Mouse (Mus musculus): Measurements from ENCODE around the gene Commd6. TPM values are rescaled to one million over a fixed set of nuclear protein-coding genes. Genes with fewer than 3 reads are reported as not detected.
"Not testable (repeated sequence)": the region's sequence is repeated elsewhere in the genome, so short reads cannot be mapped to it uniquely, and the experiment has no call there.

Gene Commd6
- polyA plus RNA-seq, 2 experiments from 2014 or later: 139 to 152 TPM

DNA sequence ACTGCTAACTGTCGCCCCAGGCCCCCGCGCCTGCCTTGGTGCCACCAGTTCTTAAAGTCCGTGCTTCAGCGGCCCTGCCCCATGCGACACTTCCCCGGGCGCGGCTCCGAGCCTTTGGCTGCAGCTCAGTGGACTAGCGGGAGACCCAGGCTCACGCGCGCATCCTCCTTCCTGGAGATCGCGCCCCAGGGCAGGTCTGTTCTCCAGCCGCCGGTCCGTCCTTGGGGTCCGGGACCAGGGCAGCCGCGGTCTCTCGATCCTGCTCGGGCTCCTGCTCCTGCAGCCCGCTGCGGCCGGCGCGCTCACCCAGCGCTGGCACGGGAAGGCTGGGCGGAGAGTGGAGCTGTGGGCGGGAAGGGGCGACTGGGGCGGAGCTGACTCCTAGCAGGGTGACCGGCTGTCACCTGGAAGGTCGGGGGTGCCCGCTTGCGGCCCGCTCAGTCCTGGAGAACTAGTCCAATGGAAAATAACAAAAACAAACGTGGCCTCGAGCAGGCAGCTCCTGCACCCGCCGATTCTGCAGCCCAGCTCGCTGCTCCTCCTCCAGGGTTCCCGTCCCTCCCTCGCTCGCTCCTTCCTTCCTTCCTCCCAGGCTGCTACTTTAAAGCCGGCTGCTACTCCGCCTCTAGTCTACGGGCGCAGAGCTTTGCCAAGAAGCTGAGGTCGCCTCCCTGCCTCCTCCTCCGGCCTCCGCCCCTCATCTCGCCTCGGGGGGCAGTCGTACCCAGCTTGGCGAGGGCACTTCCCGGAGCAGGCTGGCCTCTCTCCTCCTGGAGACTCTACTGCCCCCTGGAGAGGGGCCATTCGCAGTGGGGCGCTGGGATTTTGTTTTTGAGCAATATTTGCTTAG lies 31.7 kb downstream of the Commd6 start, which contains the start of gene Tbc1d4:
Tbc1d4 (minus strand) TSS at position 673 of the 850 bp plus-strand sequence.
- ATAC-seq: peak; percentile 56

DNA sequence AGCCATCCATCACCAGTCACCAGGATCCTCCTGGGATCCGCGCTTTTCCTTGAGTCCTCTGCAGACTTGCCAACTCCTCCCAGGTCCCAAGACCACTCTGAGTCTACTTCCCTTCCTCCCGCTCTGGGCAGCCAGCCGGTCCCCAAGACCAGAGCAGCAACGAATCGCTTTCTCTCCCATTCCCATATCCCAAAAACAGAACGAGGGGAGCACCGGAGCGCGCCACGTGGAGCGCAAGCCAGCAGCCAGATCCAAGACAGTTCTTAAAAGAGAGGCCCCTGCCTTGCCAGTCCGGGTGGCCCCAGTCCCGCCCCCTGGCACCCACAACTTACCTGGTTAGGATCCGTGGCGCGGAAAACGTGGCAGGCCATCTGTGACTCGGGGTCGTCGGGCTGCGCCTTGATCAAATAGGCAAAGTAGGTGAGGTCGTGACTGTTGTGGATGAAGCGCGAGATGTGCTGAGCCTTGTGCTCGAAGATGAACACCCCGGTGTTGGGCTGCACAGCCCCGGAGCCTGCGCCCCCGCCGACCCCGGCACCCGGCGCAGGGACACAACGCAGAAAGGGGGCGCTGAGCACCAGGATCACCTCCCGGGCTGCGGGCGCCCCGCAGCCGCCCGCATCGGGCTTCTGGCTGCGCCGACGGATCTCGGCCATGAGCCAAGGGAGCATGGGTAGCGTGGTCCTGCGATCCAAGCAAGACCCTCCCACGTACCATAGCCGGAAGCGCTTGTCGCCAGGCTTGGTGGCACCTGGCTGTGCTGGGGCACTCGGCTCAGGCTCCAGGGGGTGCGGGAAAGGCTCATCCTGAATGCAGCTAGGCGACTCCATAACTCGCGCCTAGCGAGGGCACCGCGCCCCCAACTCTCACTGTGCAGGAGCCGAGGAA lies 32.6 kb downstream of the Commd6 start:
- ATAC-seq: peak; percentile 40

GRCm38 (mm10) chr14:101605843-101606242 lies 34.6 kb downstream of the Commd6 start:
- ATAC-seq: no peak

DNA sequence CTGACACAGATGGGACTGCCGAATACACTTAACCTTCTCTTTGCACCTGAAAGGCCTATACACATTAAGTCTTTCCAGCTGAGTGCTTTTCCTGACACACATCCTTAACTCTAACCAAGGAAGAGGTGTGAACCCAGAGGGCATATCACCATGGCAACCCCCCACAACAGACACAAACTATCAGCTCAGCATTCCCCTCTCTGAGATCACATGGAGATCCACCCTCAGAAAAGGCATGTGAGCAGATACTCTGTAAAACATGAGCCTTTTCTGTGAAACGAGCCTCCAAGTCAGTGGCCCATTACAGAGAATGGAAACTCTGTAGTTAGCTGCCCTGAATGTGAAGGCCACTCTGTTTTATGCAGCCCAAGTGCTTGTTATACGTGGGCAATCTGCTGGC lies 37.6 kb downstream of the Commd6 start:
- ATAC-seq: no peak

DNA sequence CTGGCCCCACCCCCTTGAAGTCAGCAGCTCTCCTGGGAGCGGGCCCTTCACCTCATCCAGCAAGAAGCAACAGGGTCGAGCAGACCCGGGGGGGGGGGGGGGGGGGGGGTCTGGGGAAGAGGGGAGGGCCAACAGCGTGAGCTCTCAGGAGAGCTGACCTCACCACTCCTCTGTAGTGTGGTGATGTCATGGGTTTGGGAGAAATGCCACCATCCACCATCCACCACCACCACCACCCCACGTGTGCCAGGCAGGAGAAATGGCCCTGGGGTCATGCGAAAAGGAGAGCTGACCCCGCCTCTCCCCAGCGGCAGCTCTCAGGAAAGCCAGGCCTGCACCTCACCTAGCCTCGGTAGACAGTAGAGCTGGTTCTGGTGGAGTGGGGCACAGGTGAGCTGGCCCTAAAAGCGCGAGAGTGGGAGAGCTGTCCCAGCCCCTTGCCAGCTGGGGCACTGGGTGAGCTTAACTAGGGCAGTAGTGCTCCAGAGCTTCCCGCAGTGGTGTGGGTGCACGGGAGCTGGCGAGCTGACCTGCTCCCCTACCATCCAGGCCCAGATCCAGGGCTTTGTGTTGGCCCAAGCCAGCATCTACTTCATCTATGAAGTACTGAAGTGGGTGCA lies 43.3 kb downstream of the Commd6 start:
- ATAC-seq: no peak

- ATAC-seq: no peak
Measured at GRCm38 (mm10) chr14:101596691-101597090, 43.8 kb downstream of the Commd6 start.

DNA sequence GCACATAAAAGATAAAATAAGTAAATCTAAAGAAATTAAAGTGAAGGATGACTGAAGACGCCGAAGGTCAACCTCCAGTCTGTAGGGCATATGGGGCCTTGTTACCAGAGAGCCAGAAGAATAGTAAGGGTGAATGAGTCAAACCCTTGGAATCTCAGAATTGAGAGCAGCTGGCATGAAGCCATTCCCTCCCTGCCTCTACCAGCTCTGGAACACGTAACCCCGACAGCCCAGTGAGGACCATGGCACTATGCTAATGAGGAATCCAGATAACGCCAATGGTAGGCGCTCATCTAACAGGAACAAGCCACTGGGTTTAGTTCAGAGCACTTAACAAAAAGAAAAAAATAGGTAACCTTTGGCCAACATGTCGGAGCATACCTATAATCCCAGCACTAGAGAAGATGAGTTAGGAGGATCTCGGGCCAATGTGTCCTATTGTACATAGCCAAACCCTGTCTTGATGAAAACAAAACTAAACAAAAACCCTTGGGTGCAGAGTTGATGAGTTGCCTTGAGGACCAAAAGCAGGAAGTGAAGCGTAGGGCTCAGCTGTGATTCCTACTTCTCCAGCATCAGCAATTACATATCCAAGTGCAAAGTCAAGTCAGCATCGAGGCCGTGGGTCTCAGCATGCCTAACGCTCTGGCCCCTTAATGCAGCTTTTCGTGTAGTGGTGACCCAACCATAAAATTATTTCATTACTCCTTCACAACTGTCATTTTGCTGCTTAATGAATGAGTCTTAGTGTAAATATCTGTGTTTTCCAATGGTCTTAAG lies 45.0 kb downstream of the Commd6 start:
- ATAC-seq: no peak

DNA sequence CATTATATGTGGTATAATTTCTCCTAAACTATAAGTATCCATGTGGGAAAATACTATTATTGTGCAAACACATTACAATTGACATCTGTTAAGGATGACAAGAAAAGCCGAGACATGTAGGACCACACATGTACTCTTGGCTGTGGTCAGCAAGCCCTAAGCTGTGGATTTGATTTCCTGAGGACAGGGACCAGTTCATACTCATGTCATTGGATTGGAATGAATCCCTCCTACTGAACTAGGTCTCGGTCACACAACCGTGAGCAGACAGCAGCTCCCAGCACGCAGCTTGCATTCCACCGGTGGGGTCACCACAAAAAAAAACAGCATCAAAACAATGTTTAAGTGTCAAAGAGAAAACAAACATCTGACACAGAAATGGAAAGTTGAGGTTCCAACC lies 46.5 kb downstream of the Commd6 start:
- ATAC-seq: no peak

GRCm38 (mm10) chr14:101593340-101593739 lies 47.1 kb downstream of the Commd6 start:
- ATAC-seq: no peak

GRCm38 (mm10) chr14:101591101-101591500 lies 49.4 kb downstream of the Commd6 start:
- ATAC-seq: no peak

- ATAC-seq: not testable (repeated sequence)
Measured at GRCm38 (mm10) chr14:101588209-101588991, 52.1 kb downstream of the Commd6 start.

DNA sequence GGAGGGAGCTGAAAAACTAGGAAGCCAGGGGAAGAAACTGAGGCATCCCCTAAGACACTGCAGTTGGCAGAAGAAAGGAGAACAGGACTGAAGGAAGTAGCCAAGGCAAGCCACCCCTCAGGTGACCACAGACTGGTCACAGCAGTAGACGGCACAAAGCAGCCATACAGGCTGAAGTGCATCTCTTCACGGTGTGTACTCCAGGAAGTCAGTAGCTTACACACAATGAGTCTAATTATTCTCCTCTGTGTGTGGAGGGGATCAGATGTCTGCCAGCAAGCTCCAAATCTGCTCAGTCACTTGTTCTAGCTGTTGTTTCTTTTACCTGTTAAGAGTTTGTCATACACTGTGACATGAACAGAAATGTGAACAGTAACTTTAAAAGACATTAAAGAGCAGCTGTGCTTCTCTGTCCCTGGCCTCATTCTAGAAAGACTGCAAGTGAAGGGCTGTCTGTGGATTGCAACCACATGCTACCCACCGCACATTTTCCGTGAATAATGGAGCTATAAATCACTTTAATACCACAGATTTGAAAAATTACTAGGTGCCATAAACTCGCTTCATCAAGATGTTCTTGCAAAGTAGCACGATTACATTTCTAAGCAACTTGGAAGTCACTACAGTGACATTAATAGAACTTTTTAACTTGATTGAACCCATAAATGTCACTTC lies 53.0 kb downstream of the Commd6 start:
- ATAC-seq: not testable (repeated sequence)

GRCm38 (mm10) chr14:101586096-101586495 lies 54.4 kb downstream of the Commd6 start:
- ATAC-seq: no peak

Other genes with a start within 250 kb of the Commd6 start
- 100 to 1,000 TPM; 145 to 157 TPM for gene Tbc1d4, start 31.5 kb downstream of the Commd6 start, polyA plus RNA-seq (2017; shearing (Covaris generic))
- gene Uchl3, start 13.3 kb upstream of the Commd6 start, polyA plus RNA-seq (2017; shearing (Covaris generic)): 10 to 100 TPM; 69.7 to 70.2 TPM
- gene Gm9922, start 89.1 kb upstream of the Commd6 start, polyA plus RNA-seq (2017; shearing (Covaris generic)): not detected
- under 1 TPM; 0.22 to 0.31 TPM for gene Lmo7, start 89.3 kb upstream of the Commd6 start, polyA plus RNA-seq (2017; shearing (Covaris generic))